Mouse (Mus musculus): ENCODE data around the gene Rrp1b. TPM values are rescaled to one million over a fixed set of nuclear protein-coding genes. Genes with fewer than 3 reads are reported as not detected.

Gene Rrp1b
- total and polyA plus RNA-seq, 3 experiments = 60.9 to 149 (median 76.7) TPM

DNA sequence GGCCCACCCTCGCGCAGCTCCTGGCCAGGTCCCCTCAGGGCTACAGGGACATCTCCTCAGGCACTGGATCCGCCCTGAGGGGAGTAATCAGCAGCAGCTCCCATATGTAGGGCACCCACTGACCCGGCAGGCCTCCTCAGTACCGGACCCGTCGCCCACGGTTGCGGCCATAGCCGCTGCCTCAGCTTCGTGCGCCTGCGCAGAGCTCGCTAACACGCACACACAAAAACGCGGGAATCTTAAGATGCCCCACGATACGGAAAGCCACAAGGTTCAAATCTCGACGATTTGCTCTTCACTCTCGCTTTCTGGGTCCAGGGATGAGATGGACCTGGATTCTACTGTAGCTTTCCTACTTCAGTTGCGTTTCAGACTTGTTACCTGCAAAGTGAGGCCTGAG, 1.6 kb upstream of the Rrp1b start:
- Histone ChIP-seq H3K4me3 (replicated peaks in 1 of 3; ENCODE audit: low read depth in 2 of 3, low read length in 2 of 3, poor library complexity in 1 of 3) (no peak overlapping the region), H3K27ac (ENCODE audit: insufficient read depth, low read depth) (no peak overlapping the region)
- in situ Hi-C loops (cut with MboI; ENCODE audit: low pct_ligation_motif_present, low pct_unique_long_range_greater_than_20kb, low sequenced_read_pairs) = no loop called here

DNA sequence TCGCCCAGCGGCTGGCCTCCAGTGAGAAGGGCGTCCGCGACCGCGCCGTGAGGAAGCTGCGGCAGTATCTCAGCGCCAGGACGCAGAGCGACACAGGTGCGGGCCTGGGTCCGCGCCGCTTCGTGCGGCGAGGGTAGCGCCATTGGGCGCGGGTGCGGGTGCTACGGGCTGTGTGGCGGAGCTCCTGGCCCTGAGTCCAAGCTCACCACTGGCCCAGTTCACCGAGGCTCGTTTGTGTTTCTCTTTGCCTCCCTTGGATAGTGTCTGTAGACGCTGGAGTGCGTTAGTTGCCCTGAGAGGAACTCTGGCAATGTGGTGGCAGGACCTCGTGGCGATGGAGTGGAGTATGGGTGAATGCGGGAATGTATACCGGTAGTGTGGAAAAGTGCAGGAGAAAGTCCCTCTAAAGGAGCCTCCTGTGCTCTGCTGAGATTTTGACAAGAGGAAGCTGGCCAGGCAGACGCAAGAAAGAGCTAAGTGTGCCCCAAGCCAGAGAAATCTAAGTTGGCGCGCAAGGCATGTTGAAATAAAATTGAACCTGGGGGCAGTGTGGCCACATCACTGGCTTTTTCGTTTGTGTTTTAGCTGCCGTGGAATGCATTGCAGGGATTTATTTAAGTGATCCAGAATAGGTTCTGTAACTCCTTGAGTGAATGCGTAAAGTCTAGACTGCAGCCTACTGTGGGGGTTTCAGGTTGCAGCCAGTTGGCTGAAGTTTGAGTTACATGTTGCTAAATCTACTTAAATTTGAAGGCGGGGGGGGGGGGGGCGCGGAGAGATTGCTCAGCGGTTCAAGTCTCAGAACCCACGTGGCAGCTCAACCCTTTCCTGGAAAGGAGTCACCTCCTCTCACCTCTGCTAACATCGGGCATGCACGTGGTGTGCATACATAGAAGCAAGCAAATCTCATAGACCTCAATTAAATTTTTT, 874 bp downstream of the Rrp1b start:
- Histone ChIP-seq H3K27ac (ENCODE audit: insufficient read depth, low read depth) (peak overlapping the region; percentile 12; the same call in 1 of the 2 replicates), H3K4me1 (ENCODE audit: control insufficient read depth in 1 of 2, insufficient read depth in 2 of 2) (peaks cover 5 to 45% of the 10 kb centered on the region in 2 experiments; a peak in 3 of 4 replicates), H3K27me3 (replicated peaks) (no peaks in the 10 kb centered on the region), H3K9ac (ENCODE audit: insufficient read depth, low read depth) (peak overlapping the region; percentile 80), H3K79me2 (replicated peaks; ENCODE audit: control insufficient read depth, extremely low read depth, insufficient read depth, poor library complexity, severe bottlenecking) (peaks cover 52% of the 10 kb centered on the region), H3K36me3 (replicated peaks in 1 of 2; ENCODE audit: control insufficient read depth in 1 of 2, insufficient read depth in 1 of 2, low read length in 1 of 2) (peaks cover 8 to 37% of the 10 kb centered on the region in 2 experiments), H3K9me3 (replicated peaks; ENCODE audit: low read length) (no peaks in the 10 kb centered on the region), H3K4me2 (ENCODE audit: insufficient read depth, low read depth, poor library complexity, severe bottlenecking) (peak overlapping the region; percentile 96; the same call in 1 of the 2 replicates), H3K4me3 (replicated peaks in 1 of 3; ENCODE audit: low read depth in 2 of 3, low read length in 2 of 3, poor library complexity in 1 of 3) (peak overlapping the region; percentile 81 to 97 (median 95))
- peak; percentile 37 for DNase-seq (ENCODE audit: extremely low read depth)
- in situ Hi-C loops (cut with MboI; ENCODE audit: low pct_ligation_motif_present, low pct_unique_long_range_greater_than_20kb, low sequenced_read_pairs) = no loop called here
- dilution Hi-C loops (cut with MboI; ENCODE audit: extremely low pct_ligation_motif_present, extremely low pct_unique_long_range_greater_than_20kb, low sequenced_read_pairs) = no loop called here
- TF ChIP-seq MEF2A (IDR thresholded peaks at IDR 0.05; ENCODE audit: borderline replicate concordance, low read depth, low read length) = no peak
- no peak for TF ChIP-seq CTCF (conservative IDR thresholded peaks at IDR 0.05 in 1 of 2, IDR thresholded peaks at IDR 0.05 in 1 of 2; ENCODE audit: low read depth in 2 of 2, low read length in 2 of 2)
- TF ChIP-seq USF1 (IDR thresholded peaks at IDR 0.05; ENCODE audit: low read depth, low read length) = no peak
- no peak for TF ChIP-seq RCOR1 (conservative IDR thresholded peaks at IDR 0.05; ENCODE audit: low read depth, low read length)
- TF ChIP-seq IRF4 (IDR thresholded peaks at IDR 0.05; ENCODE audit: low read depth, low read length) = no peak
- no peak for TF ChIP-seq SMC3 (IDR thresholded peaks at IDR 0.05; ENCODE audit: low read depth, low read length)
- TF ChIP-seq HCFC1 (IDR thresholded peaks at IDR 0.05; ENCODE audit: low read depth, low read length) = no peak
- TF ChIP-seq E2F4 (IDR thresholded peaks at IDR 0.05; ENCODE audit: insufficient replicate concordance, low read depth, low read length) = no peak
- TF ChIP-seq JUND (conservative IDR thresholded peaks at IDR 0.05; ENCODE audit: low read depth, low read length) = no peak
- no peak for TF ChIP-seq JUN (IDR thresholded peaks at IDR 0.05; ENCODE audit: insufficient read depth, low read depth, low read length)
- TF ChIP-seq MAX (IDR thresholded peaks at IDR 0.05; ENCODE audit: low read length) = peak; percentile 89
- no peak for TF ChIP-seq KAT2A (IDR thresholded peaks at IDR 0.05; ENCODE audit: insufficient replicate concordance, low read length)
- TF ChIP-seq ZC3H11A (IDR thresholded peaks at IDR 0.05; ENCODE audit: low read depth, low read length) = no peak
- TF ChIP-seq BHLHE40 (IDR thresholded peaks at IDR 0.05; ENCODE audit: low read depth, low read length) = peak; percentile 20; the same call in 1 of the 2 replicates
- no peak for TF ChIP-seq ELF1 (IDR thresholded peaks at IDR 0.05; ENCODE audit: low read depth, low read length)
- TF ChIP-seq CHD1 (IDR thresholded peaks at IDR 0.05; ENCODE audit: low read depth, low read length) = no peak
- peak; percentile 94 for TF ChIP-seq MXI1 (IDR thresholded peaks at IDR 0.05; ENCODE audit: low read depth, low read length)
- no peak for TF ChIP-seq TBP (conservative IDR thresholded peaks at IDR 0.05; ENCODE audit: low read depth, low read length)
- no peak for TF ChIP-seq POLR2AphosphoS2 (IDR thresholded peaks at IDR 0.05; ENCODE audit: low read depth, low read length)
- peak; percentile 35; the same call in 1 of the 2 replicates for TF ChIP-seq POLR2A (IDR thresholded peaks at IDR 0.05; ENCODE audit: low read depth, low read length)
- no peak for TF ChIP-seq NRF1 (IDR thresholded peaks at IDR 0.05; ENCODE audit: low read depth, low read length)
- no peak for TF ChIP-seq ETS1 (conservative IDR thresholded peaks at IDR 0.05; ENCODE audit: low read depth, low read length)
- TF ChIP-seq USF2 (conservative IDR thresholded peaks at IDR 0.05; ENCODE audit: low read depth, low read length) = no peak
- no peak for TF ChIP-seq GABPA (IDR thresholded peaks at IDR 0.05; ENCODE audit: insufficient replicate concordance, low read depth, low read length)

More for the DNA sequence above, 1.6 kb upstream of the Rrp1b start:
- Histone ChIP-seq H3K9ac (ENCODE audit: insufficient read depth, low read depth) (no peak overlapping the region), H3K9me3 (replicated peaks; ENCODE audit: low read length) (no peaks in the 10 kb centered on the region), H3K27me3 (replicated peaks) (no peaks in the 10 kb centered on the region), H3K4me2 (ENCODE audit: insufficient read depth, low read depth, poor library complexity, severe bottlenecking) (no peak overlapping the region), H3K79me2 (replicated peaks; ENCODE audit: control insufficient read depth, extremely low read depth, insufficient read depth, poor library complexity, severe bottlenecking) (peaks cover 31% of the 10 kb centered on the region), H3K4me1 (ENCODE audit: control insufficient read depth in 1 of 2, insufficient read depth in 2 of 2) (peaks cover 3 to 24% of the 10 kb centered on the region in 2 experiments; a peak in 2 of 4 replicates), H3K36me3 (replicated peaks in 1 of 2; ENCODE audit: control insufficient read depth in 1 of 2, insufficient read depth in 1 of 2, low read length in 1 of 2) (peaks cover 3 to 17% of the 10 kb centered on the region in 2 experiments)
- DNase-seq (ENCODE audit: extremely low read depth) = no peak
- dilution Hi-C loops (cut with MboI; ENCODE audit: extremely low pct_ligation_motif_present, extremely low pct_unique_long_range_greater_than_20kb, low sequenced_read_pairs) = no loop called here
- no peak for TF ChIP-seq MXI1 (IDR thresholded peaks at IDR 0.05; ENCODE audit: low read depth, low read length)
- TF ChIP-seq POLR2AphosphoS2 (IDR thresholded peaks at IDR 0.05; ENCODE audit: low read depth, low read length) = no peak
- no peak for TF ChIP-seq USF2 (conservative IDR thresholded peaks at IDR 0.05; ENCODE audit: low read depth, low read length)
- no peak for TF ChIP-seq ETS1 (conservative IDR thresholded peaks at IDR 0.05; ENCODE audit: low read depth, low read length)
- no peak for TF ChIP-seq RCOR1 (conservative IDR thresholded peaks at IDR 0.05; ENCODE audit: low read depth, low read length)
- no peak for TF ChIP-seq MAFK (IDR thresholded peaks at IDR 0.05; ENCODE audit: insufficient replicate concordance, low read length)
- TF ChIP-seq CTCF (conservative IDR thresholded peaks at IDR 0.05 in 1 of 2, IDR thresholded peaks at IDR 0.05 in 1 of 2; ENCODE audit: low read depth in 2 of 2, low read length in 2 of 2) = no peak
- TF ChIP-seq NELFE (IDR thresholded peaks at IDR 0.05; ENCODE audit: low read depth, low read length) = no peak
- no peak for TF ChIP-seq HCFC1 (IDR thresholded peaks at IDR 0.05; ENCODE audit: low read depth, low read length)
- no peak for TF ChIP-seq SMC3 (IDR thresholded peaks at IDR 0.05; ENCODE audit: low read depth, low read length)
- TF ChIP-seq CHD2 (IDR thresholded peaks at IDR 0.05; ENCODE audit: low read length) = no peak
- no peak for TF ChIP-seq POLR2A (IDR thresholded peaks at IDR 0.05; ENCODE audit: low read depth, low read length)
- TF ChIP-seq UBTF (IDR thresholded peaks at IDR 0.05; ENCODE audit: low read depth, low read length) = no peak
- no peak for TF ChIP-seq MAZ (IDR thresholded peaks at IDR 0.05; ENCODE audit: low read depth, low read length)
- TF ChIP-seq NRF1 (IDR thresholded peaks at IDR 0.05; ENCODE audit: low read depth, low read length) = no peak
- no peak for TF ChIP-seq MAX (IDR thresholded peaks at IDR 0.05; ENCODE audit: low read length)
- no peak for TF ChIP-seq MEF2A (IDR thresholded peaks at IDR 0.05; ENCODE audit: borderline replicate concordance, low read depth, low read length)
